Mouse (Mus musculus): ENCODE measurements at regions not wholly inside any gene's neighbourhood (a gene's known extent, or its start where the extent isn't known, plus 50 kb on each side); places are given as distances from the start of the nearest gene placed in this dataset.

GRCm38 (mm10) chr7:40671068-40671467 is 227.1 kb upstream of the Vstm2b start:
- no peaks in the 10 kb centered on the region for H3K36me3 ChIP-seq (ENCODE audit: control insufficient read depth, insufficient read depth, low read length)
- H3K9ac ChIP-seq (ENCODE audit: low read length), result no peak overlapping the region
- no peak for DNase-seq (ENCODE audit: low spot score)
- 93% methylated on average over 4 of the region's 4 CpGs for WGBS
- H3K4me3 ChIP-seq (ENCODE audit: low read depth, low read length), result no peak overlapping the region
- no peaks in the 10 kb centered on the region for H3K4me1 ChIP-seq (ENCODE audit: control insufficient read depth, insufficient read depth, low read length)
- ATAC-seq, result no peak
- no peak overlapping the region for H3K4me2 ChIP-seq (ENCODE audit: low read length)
- H3K27ac ChIP-seq (ENCODE audit: low read depth, low read length), result no peak overlapping the region
- no peaks in the 10 kb centered on the region for H3K9me3 ChIP-seq (replicated peaks; ENCODE audit: control insufficient read depth, low read length)
- no peaks in the 10 kb centered on the region for H3K27me3 ChIP-seq (replicated peaks; ENCODE audit: control insufficient read depth, insufficient read depth, low read length)

- Histone ChIP-seq H3K4me2 (ENCODE audit: low read length) (no peak overlapping the region), H3K4me1 (ENCODE audit: control insufficient read depth, insufficient read depth, low read length) (no peaks in the 10 kb centered on the region), H3K9me3 (replicated peaks; ENCODE audit: control insufficient read depth, low read length) (no peaks in the 10 kb centered on the region), H3K27ac (ENCODE audit: low read depth, low read length) (no peak overlapping the region), H3K9ac (ENCODE audit: low read length) (no peak overlapping the region), H3K4me3 (ENCODE audit: low read depth, low read length) (no peak overlapping the region), H3K27me3 (replicated peaks; ENCODE audit: control insufficient read depth, insufficient read depth, low read length) (no peaks in the 10 kb centered on the region), H3K36me3 (ENCODE audit: control insufficient read depth, insufficient read depth, low read length) (no peaks in the 10 kb centered on the region)
- WGBS, result 94% methylated on average over 1 of the region's 1 CpGs
- no peak for ATAC-seq
- DNase-seq (ENCODE audit: low spot score), result no peak
Measured at GRCm38 (mm10) chr7:40672348-40672747, 225.8 kb upstream of the Vstm2b start.

GRCm38 (mm10) chr7:40674397-40674796 is 223.7 kb upstream of the Vstm2b start:
- no peak overlapping the region for H3K4me2 ChIP-seq (ENCODE audit: low read length)
- H3K9me3 ChIP-seq (replicated peaks; ENCODE audit: control insufficient read depth, low read length), result no peaks in the 10 kb centered on the region
- no peak overlapping the region for H3K9ac ChIP-seq (ENCODE audit: low read length)
- ATAC-seq, result no peak
- no peak overlapping the region for H3K27ac ChIP-seq (ENCODE audit: low read depth, low read length)
- no peak for DNase-seq (ENCODE audit: low spot score)
- no peaks in the 10 kb centered on the region for H3K27me3 ChIP-seq (replicated peaks; ENCODE audit: control insufficient read depth, insufficient read depth, low read length)
- 38% methylated on average over 3 of the region's 3 CpGs for WGBS
- no peaks in the 10 kb centered on the region for H3K4me1 ChIP-seq (ENCODE audit: control insufficient read depth, insufficient read depth, low read length)
- no peak overlapping the region for H3K4me3 ChIP-seq (ENCODE audit: low read depth, low read length)
- H3K36me3 ChIP-seq (ENCODE audit: control insufficient read depth, insufficient read depth, low read length), result no peaks in the 10 kb centered on the region

- WGBS, result 46% methylated on average over 2 of the region's 2 CpGs
- H3K9me3 ChIP-seq (replicated peaks; ENCODE audit: control insufficient read depth, low read length), result no peaks in the 10 kb centered on the region
- no peak overlapping the region for H3K4me2 ChIP-seq (ENCODE audit: low read length)
- no peaks in the 10 kb centered on the region for H3K36me3 ChIP-seq (ENCODE audit: control insufficient read depth, insufficient read depth, low read length)
- H3K27ac ChIP-seq (ENCODE audit: low read depth, low read length), result no peak overlapping the region
- ATAC-seq (no peak), DNase-seq (ENCODE audit: low spot score) (no peak)
- H3K4me3 ChIP-seq (ENCODE audit: low read depth, low read length), result no peak overlapping the region
- H3K9ac ChIP-seq (ENCODE audit: low read length), result no peak overlapping the region
- H3K27me3 ChIP-seq (replicated peaks; ENCODE audit: control insufficient read depth, insufficient read depth, low read length), result no peaks in the 10 kb centered on the region
- H3K4me1 ChIP-seq (ENCODE audit: control insufficient read depth, insufficient read depth, low read length), result 0 out of 2 replicates have a peak, but pooled peaks cover 4% of the 10 kb centered on the region
Measured at GRCm38 (mm10) chr7:40677601-40678000, 220.5 kb upstream of the Vstm2b start.

GRCm38 (mm10) chr7:40680567-40680966 is 217.6 kb upstream of the Vstm2b start:
- Histone ChIP-seq H3K9ac (ENCODE audit: low read length) (no peak overlapping the region), H3K9me3 (replicated peaks; ENCODE audit: control insufficient read depth, low read length) (no peaks in the 10 kb centered on the region), H3K27me3 (replicated peaks; ENCODE audit: control insufficient read depth, insufficient read depth, low read length) (no peaks in the 10 kb centered on the region), H3K27ac (ENCODE audit: low read depth, low read length) (no peak overlapping the region), H3K4me3 (ENCODE audit: low read depth, low read length) (no peak overlapping the region), H3K4me1 (ENCODE audit: control insufficient read depth, insufficient read depth, low read length) (0 out of 2 replicates have a peak, but pooled peaks cover 4% of the 10 kb centered on the region), H3K36me3 (ENCODE audit: control insufficient read depth, insufficient read depth, low read length) (no peaks in the 10 kb centered on the region), H3K4me2 (ENCODE audit: low read length) (0 out of 2 replicates have a peak overlapping the region, but pooled peaks have one; percentile 1)
- 40% methylated on average over 12 of the region's 12 CpGs for WGBS
- peak; percentile 53; the same call in 1 of the 2 replicates for ATAC-seq
- peak; percentile 15 for DNase-seq (ENCODE audit: low spot score)

GRCm38 (mm10) chr7:40680993-40681392 is 217.1 kb upstream of the Vstm2b start:
- DNase-seq (ENCODE audit: low spot score) (peak; percentile 13), ATAC-seq (0 out of 2 replicates have a peak, but pooled peaks have one; percentile 52)
- Histone ChIP-seq H3K36me3 (ENCODE audit: control insufficient read depth, insufficient read depth, low read length) (no peaks in the 10 kb centered on the region), H3K4me2 (ENCODE audit: low read length) (no peak overlapping the region), H3K4me3 (ENCODE audit: low read depth, low read length) (no peak overlapping the region), H3K27ac (ENCODE audit: low read depth, low read length) (no peak overlapping the region), H3K9me3 (replicated peaks; ENCODE audit: control insufficient read depth, low read length) (no peaks in the 10 kb centered on the region), H3K9ac (ENCODE audit: low read length) (no peak overlapping the region), H3K27me3 (replicated peaks; ENCODE audit: control insufficient read depth, insufficient read depth, low read length) (no peaks in the 10 kb centered on the region), H3K4me1 (ENCODE audit: control insufficient read depth, insufficient read depth, low read length) (0 out of 2 replicates have a peak, but pooled peaks cover 4% of the 10 kb centered on the region)
- 23% methylated on average over 6 of the region's 6 CpGs for WGBS

- Histone ChIP-seq H3K27ac (ENCODE audit: low read depth, low read length) (no peak overlapping the region), H3K4me3 (ENCODE audit: low read depth, low read length) (no peak overlapping the region), H3K4me2 (ENCODE audit: low read length) (no peak overlapping the region), H3K9ac (ENCODE audit: low read length) (no peak overlapping the region), H3K27me3 (replicated peaks; ENCODE audit: control insufficient read depth, insufficient read depth, low read length) (no peaks in the 10 kb centered on the region), H3K4me1 (ENCODE audit: control insufficient read depth, insufficient read depth, low read length) (0 out of 2 replicates have a peak, but pooled peaks cover 4% of the 10 kb centered on the region), H3K36me3 (ENCODE audit: control insufficient read depth, insufficient read depth, low read length) (no peaks in the 10 kb centered on the region), H3K9me3 (replicated peaks; ENCODE audit: control insufficient read depth, low read length) (no peaks in the 10 kb centered on the region)
- ATAC-seq (no peak), DNase-seq (ENCODE audit: low spot score) (no peak)
- WGBS, result 61% methylated on average over 1 of the region's 1 CpGs
Measured at GRCm38 (mm10) chr7:40683176-40683575, 215.0 kb upstream of the Vstm2b start.

GRCm38 (mm10) chr7:40683641-40684040 is 214.5 kb upstream of the Vstm2b start:
- Histone ChIP-seq H3K4me1 (ENCODE audit: control insufficient read depth, insufficient read depth, low read length) (0 out of 2 replicates have a peak, but pooled peaks cover 4% of the 10 kb centered on the region), H3K27me3 (replicated peaks; ENCODE audit: control insufficient read depth, insufficient read depth, low read length) (no peaks in the 10 kb centered on the region), H3K4me2 (ENCODE audit: low read length) (no peak overlapping the region), H3K9ac (ENCODE audit: low read length) (no peak overlapping the region), H3K36me3 (ENCODE audit: control insufficient read depth, insufficient read depth, low read length) (no peaks in the 10 kb centered on the region), H3K27ac (ENCODE audit: low read depth, low read length) (no peak overlapping the region), H3K4me3 (ENCODE audit: low read depth, low read length) (no peak overlapping the region), H3K9me3 (replicated peaks; ENCODE audit: control insufficient read depth, low read length) (no peaks in the 10 kb centered on the region)
- DNase-seq (ENCODE audit: low spot score), result no peak
- ATAC-seq, result no peak
- 60% methylated on average over 3 of the region's 3 CpGs for WGBS

- H3K27me3 ChIP-seq (replicated peaks; ENCODE audit: control insufficient read depth, insufficient read depth, low read length), result no peaks in the 10 kb centered on the region
- ATAC-seq, result no peak
- WGBS, result 92% methylated on average over 3 of the region's 3 CpGs
- H3K9ac ChIP-seq (ENCODE audit: low read length), result no peak overlapping the region
- no peak overlapping the region for H3K4me2 ChIP-seq (ENCODE audit: low read length)
- H3K9me3 ChIP-seq (replicated peaks; ENCODE audit: control insufficient read depth, low read length), result no peaks in the 10 kb centered on the region
- H3K4me3 ChIP-seq (ENCODE audit: low read depth, low read length), result no peak overlapping the region
- no peak for DNase-seq (ENCODE audit: low spot score)
- H3K27ac ChIP-seq (ENCODE audit: low read depth, low read length), result no peak overlapping the region
- H3K4me1 ChIP-seq (ENCODE audit: control insufficient read depth, insufficient read depth, low read length), result no peaks in the 10 kb centered on the region
- H3K36me3 ChIP-seq (ENCODE audit: control insufficient read depth, insufficient read depth, low read length), result no peaks in the 10 kb centered on the region
Measured at GRCm38 (mm10) chr7:40687005-40687404, 211.1 kb upstream of the Vstm2b start.

Data from forebrain, embryonic 14.5 days (tissue).